Mouse (Mus musculus) lung, adult 2 months (tissue): ENCODE data around the gene Lrrc4b.

ENCODE experiments used
- CTCF ChIP-seq: fragments of 200-500 bp; IDR thresholded peaks from 2 replicates; pipeline ENCODE4 v1.5.1; 2011; ENCODE audit warnings: mild to moderate bottlenecking, low read length, control low read depth; ENCODE audit not compliant: insufficient read depth
- POLR2A ChIP-seq: fragments of 200-500 bp; IDR thresholded peaks from 2 replicates; pipeline ENCODE4 v1.6.1; 2011; ENCODE audit warnings: low read depth, mild to moderate bottlenecking, control low read depth, low read length, borderline replicate concordance; ENCODE audit errors: extremely low read depth

GRCm38 (mm10) chr7:44462218-44463055 is 33.6 kb downstream of the Lrrc4b start:
- no peak for TF ChIP-seq POLR2A
- no peak for TF ChIP-seq CTCF
